Mouse (Mus musculus) midbrain, embryonic 16.5 days (tissue): ENCODE measurements around the gene Ksr1. TPM values are rescaled to one million over a fixed set of nuclear protein-coding genes. Genes with fewer than 3 reads are reported as not detected.

ENCODE experiments used
- ATAC-seq: fragments of 200-750 bp; cut with Nextera tagmentation; 2 replicates; pipeline ENCODE4 v1.8.0; 2017; ENCODE audit warnings: moderate TSS enrichment
- H3K27ac ChIP-seq: fragments of 300-500 bp; sonication (generic); 2 replicates; pipeline ENCODE4 v1.5.1; 2014; ENCODE audit warnings: mild to moderate bottlenecking, low read length, mixed read lengths
- H3K27me3 ChIP-seq: fragments of 300-500 bp; sonication (generic); 2 replicates; pipeline ENCODE4 v1.6.1; 2014; ENCODE audit warnings: low read depth, low read length, mixed read lengths; ENCODE audit not compliant: control insufficient read depth, insufficient read depth
- H3K36me3 ChIP-seq: fragments of 300-500 bp; sonication (generic); 2 replicates; pipeline ENCODE4 v1.6.1; 2014; ENCODE audit warnings: mild to moderate bottlenecking, low read length, moderate library complexity, mixed read lengths; ENCODE audit not compliant: control insufficient read depth, insufficient read depth
- H3K4me1 ChIP-seq: fragments of 300-500 bp; sonication (generic); 2 replicates; pipeline ENCODE4 v1.6.1; 2014; ENCODE audit warnings: mild to moderate bottlenecking, low read length, mixed read lengths; ENCODE audit not compliant: control insufficient read depth, insufficient read depth
- H3K4me2 ChIP-seq: fragments of 300-500 bp; sonication (generic); 2 replicates; pipeline ENCODE4 v1.6.1; 2014; ENCODE audit warnings: mild to moderate bottlenecking, low read length, mixed read lengths
- H3K4me3 ChIP-seq: fragments of 300-500 bp; sonication (generic); 2 replicates; pipeline ENCODE4 v1.5.1; 2014; ENCODE audit warnings: low read depth, mild to moderate bottlenecking, low read length, moderate library complexity, mixed read lengths
- H3K9ac ChIP-seq: fragments of 300-500 bp; sonication (generic); 2 replicates; pipeline ENCODE4 v1.6.1; 2014; ENCODE audit warnings: low read depth, low read length, mixed read lengths
- H3K9me3 ChIP-seq: fragments of 300-500 bp; sonication (generic); replicated peaks from 2 replicates; pipeline ENCODE4 v1.6.1; 2014; ENCODE audit warnings: mild to moderate bottlenecking, low read length, mixed read lengths; ENCODE audit not compliant: control insufficient read depth, poor library complexity, severe bottlenecking
- WGBS: fragments of 180-500 bp; shearing (Covaris S2); extraction: QIAGEN DNeasy Blood & Tissue Kit; methylation state at CpG from one replicate; pipeline ENCODE4 v1.1.7; 2014; 5-methylcytosine and 5-hydroxymethylcytosine counted together
- polyA plus RNA-seq: library from polyadenylated mRNA; unstranded; fragments of >200 nt; fragmentation: Nextera tagmentation; extraction: Ambion mirVana; gene quantifications from 2 replicates; pipeline ENCODE4 v1.2.1, GENCODE M21; 2015

Ksr1 gene
- polyA plus RNA-seq, 1 experiment from 2014 or later = 4.5 TPM

- Histone ChIP-seq H3K9ac (no peak overlapping the region), H3K9me3 (no peaks in the 10 kb centered on the region), H3K4me3 (no peak overlapping the region), H3K4me2 (no peak overlapping the region), H3K4me1 (peaks cover 8% of the 10 kb centered on the region; the same call in 1 of the 2 replicates), H3K27me3 (no peaks in the 10 kb centered on the region), H3K27ac (no peak overlapping the region), H3K36me3 (no peaks in the 10 kb centered on the region)
- WGBS = 89% methylated on average over 9 of the region's 9 CpGs
- ATAC-seq = no peak
Observed at GRCm38 (mm10) chr11:79088325-79088724, 57.9 kb downstream of the Ksr1 start.

- no peak overlapping the region for H3K4me2 ChIP-seq
- ATAC-seq = no peak
- WGBS = 89% methylated on average over 4 of the region's 4 CpGs
- H3K9me3 ChIP-seq = no peaks in the 10 kb centered on the region
- H3K36me3 ChIP-seq = no peaks in the 10 kb centered on the region
- no peak overlapping the region for H3K9ac ChIP-seq
- H3K4me1 ChIP-seq = peaks cover 8% of the 10 kb centered on the region; the same call in 1 of the 2 replicates
- H3K27ac ChIP-seq = no peak overlapping the region
- H3K4me3 ChIP-seq = no peak overlapping the region
- no peaks in the 10 kb centered on the region for H3K27me3 ChIP-seq
Observed at GRCm38 (mm10) chr11:79087731-79088311, 58.4 kb downstream of the Ksr1 start.

GRCm38 (mm10) chr11:79086787-79087186 is 59.4 kb downstream of the Ksr1 start:
- 89% methylated on average over 12 of the region's 12 CpGs for WGBS

GRCm38 (mm10) chr11:79085059-79085458 is 61.1 kb downstream of the Ksr1 start:
- Histone ChIP-seq H3K4me1 (peaks cover 7% of the 10 kb centered on the region; the same call in 1 of the 2 replicates), H3K36me3 (no peaks in the 10 kb centered on the region), H3K27ac (no peak overlapping the region), H3K4me2 (no peak overlapping the region), H3K9ac (no peak overlapping the region), H3K9me3 (no peaks in the 10 kb centered on the region), H3K4me3 (no peak overlapping the region), H3K27me3 (no peaks in the 10 kb centered on the region)
- no peak for ATAC-seq
- 69% methylated on average over 5 of the region's 5 CpGs for WGBS

More at GRCm38 (mm10) chr11:79086787-79087186, 59.4 kb downstream of the Ksr1 start:
- Histone ChIP-seq H3K36me3 (no peaks in the 10 kb centered on the region), H3K4me1 (peaks cover 8% of the 10 kb centered on the region; the same call in 1 of the 2 replicates), H3K27ac (no peak overlapping the region), H3K4me2 (no peak overlapping the region), H3K4me3 (no peak overlapping the region), H3K9me3 (no peaks in the 10 kb centered on the region), H3K9ac (no peak overlapping the region), H3K27me3 (no peaks in the 10 kb centered on the region)
- no peak for ATAC-seq

GRCm38 (mm10) chr11:79083018-79083441 is 63.2 kb downstream of the Ksr1 start:
- H3K27ac ChIP-seq = no peak overlapping the region
- no peaks in the 10 kb centered on the region for H3K27me3 ChIP-seq
- 87% methylated on average over 11 of the region's 11 CpGs for WGBS
- no peak overlapping the region for H3K4me2 ChIP-seq
- H3K9ac ChIP-seq = no peak overlapping the region
- no peak for ATAC-seq
- H3K4me1 ChIP-seq = no peaks in the 10 kb centered on the region
- no peaks in the 10 kb centered on the region for H3K9me3 ChIP-seq
- no peaks in the 10 kb centered on the region for H3K36me3 ChIP-seq
- no peak overlapping the region for H3K4me3 ChIP-seq

GRCm38 (mm10) chr11:79080965-79081891 is 65.0 kb downstream of the Ksr1 start:
- no peaks in the 10 kb centered on the region for H3K27me3 ChIP-seq
- no peaks in the 10 kb centered on the region for H3K36me3 ChIP-seq
- ATAC-seq = no peak
- H3K27ac ChIP-seq = no peak overlapping the region
- no peak overlapping the region for H3K4me2 ChIP-seq
- H3K4me3 ChIP-seq = no peak overlapping the region
- no peaks in the 10 kb centered on the region for H3K4me1 ChIP-seq
- WGBS = 80% methylated on average over 16 of the region's 16 CpGs
- H3K9me3 ChIP-seq = no peaks in the 10 kb centered on the region
- H3K9ac ChIP-seq = no peak overlapping the region

GRCm38 (mm10) chr11:79080081-79080480 is 66.1 kb downstream of the Ksr1 start:
- Histone ChIP-seq H3K4me2 (no peak overlapping the region), H3K4me3 (no peak overlapping the region), H3K27ac (no peak overlapping the region), H3K9me3 (no peaks in the 10 kb centered on the region), H3K4me1 (no peaks in the 10 kb centered on the region), H3K27me3 (no peaks in the 10 kb centered on the region), H3K9ac (no peak overlapping the region), H3K36me3 (no peaks in the 10 kb centered on the region)
- WGBS = 95% methylated on average over 6 of the region's 6 CpGs
- no peak for ATAC-seq

- Histone ChIP-seq H3K4me1 (no peaks in the 10 kb centered on the region), H3K4me2 (no peak overlapping the region), H3K9ac (no peak overlapping the region), H3K4me3 (no peak overlapping the region), H3K36me3 (no peaks in the 10 kb centered on the region), H3K27me3 (no peaks in the 10 kb centered on the region), H3K27ac (no peak overlapping the region), H3K9me3 (no peaks in the 10 kb centered on the region)
- WGBS = 92% methylated on average over 12 of the region's 12 CpGs
- no peak for ATAC-seq
Observed at GRCm38 (mm10) chr11:79076484-79076883, 69.7 kb downstream of the Ksr1 start.

- Histone ChIP-seq H3K4me3 (no peak overlapping the region), H3K27me3 (no peaks in the 10 kb centered on the region), H3K4me1 (peaks cover 3% of the 10 kb centered on the region), H3K36me3 (no peaks in the 10 kb centered on the region), H3K4me2 (no peak overlapping the region), H3K9ac (no peak overlapping the region), H3K9me3 (no peaks in the 10 kb centered on the region), H3K27ac (no peak overlapping the region)
- no peak for ATAC-seq
- WGBS = 52% methylated on average over 3 of the region's 3 CpGs
Observed at GRCm38 (mm10) chr11:79075044-79075443, 71.2 kb downstream of the Ksr1 start.
